Mouse (Mus musculus): ENCODE measurements around the gene Rnf169.
"Not testable (repeated sequence)": the region's sequence is repeated elsewhere in the genome, so short reads cannot be mapped to it uniquely, and the experiment has no call there.

Rnf169 gene

GRCm38 (mm10) chr7:99979546-99980131 lies 609 bp downstream of the Rnf169 start:
- no peak for DNase-seq (ENCODE audit: low read depth, low spot score)

GRCm38 (mm10) chr7:99979081-99979480 lies 1.2 kb downstream of the Rnf169 start:
- no peak for DNase-seq (ENCODE audit: low read depth, low spot score)

GRCm38 (mm10) chr7:99978041-99978440 lies 2.2 kb downstream of the Rnf169 start:
- DNase-seq (ENCODE audit: low read depth, low spot score): no peak

GRCm38 (mm10) chr7:99975819-99976575 lies 4.3 kb downstream of the Rnf169 start:
- no peak for DNase-seq (ENCODE audit: low read depth, low spot score)

DNA sequence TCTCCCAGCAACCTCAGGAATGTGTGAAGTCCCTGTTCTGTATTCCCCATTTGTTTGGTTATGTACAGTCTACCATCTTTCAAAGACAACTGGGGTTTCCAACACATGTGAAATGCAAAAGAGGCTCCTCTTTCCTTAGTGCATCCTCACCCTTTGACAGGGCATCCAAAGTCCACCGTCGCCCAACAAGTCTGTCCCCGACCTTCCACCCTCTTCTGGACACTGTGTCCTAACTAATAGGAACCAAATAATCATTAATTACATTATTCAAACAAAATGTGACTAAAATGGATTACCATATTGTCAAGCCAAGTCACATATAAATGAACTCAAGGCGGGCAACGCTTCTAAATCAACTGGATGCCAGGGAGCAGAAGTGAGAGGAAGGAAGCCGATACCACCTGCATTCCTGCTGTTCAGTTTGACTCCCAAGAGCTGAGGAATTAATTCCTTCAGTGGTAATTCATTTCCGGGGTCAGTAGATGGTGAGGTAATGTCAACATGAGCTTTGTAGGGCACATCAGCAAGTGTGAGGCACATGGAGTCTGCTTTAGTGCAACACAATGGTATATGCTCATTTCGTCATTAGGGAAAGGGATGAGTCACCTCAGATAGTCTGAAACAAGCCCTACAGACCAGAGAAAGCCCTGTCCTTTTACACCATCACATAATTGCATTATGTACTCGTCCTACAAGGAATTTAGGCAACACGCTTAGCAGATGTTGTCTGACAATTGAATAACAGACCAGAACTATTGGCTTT lies 5.9 kb downstream of the Rnf169 start:
- DNase-seq (ENCODE audit: low read depth, low spot score): no peak

DNA sequence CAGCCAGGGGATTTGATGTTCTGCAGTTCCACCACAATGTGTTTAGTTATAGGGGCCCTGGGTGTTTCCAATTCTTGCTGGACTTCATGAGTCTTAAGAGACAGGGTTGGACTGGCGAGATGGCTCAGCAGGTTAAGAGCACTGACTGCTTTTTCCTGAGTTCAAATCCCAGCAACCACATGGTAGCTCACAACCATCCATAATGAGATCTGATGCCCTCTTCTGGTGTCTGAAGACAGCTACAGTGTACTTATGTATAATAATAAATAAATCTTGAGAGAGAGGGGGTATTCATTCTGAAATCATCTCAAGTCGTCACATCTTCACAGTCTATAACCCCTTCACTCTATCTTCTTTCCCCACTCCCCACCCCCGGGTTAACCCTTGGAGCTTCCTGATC lies 7.3 kb downstream of the Rnf169 start:
- not testable (repeated sequence) for DNase-seq (ENCODE audit: low read depth, low spot score)

- DNase-seq (ENCODE audit: low read depth, low spot score): no peak
Observed at GRCm38 (mm10) chr7:99971926-99972325, 8.3 kb downstream of the Rnf169 start.

DNA sequence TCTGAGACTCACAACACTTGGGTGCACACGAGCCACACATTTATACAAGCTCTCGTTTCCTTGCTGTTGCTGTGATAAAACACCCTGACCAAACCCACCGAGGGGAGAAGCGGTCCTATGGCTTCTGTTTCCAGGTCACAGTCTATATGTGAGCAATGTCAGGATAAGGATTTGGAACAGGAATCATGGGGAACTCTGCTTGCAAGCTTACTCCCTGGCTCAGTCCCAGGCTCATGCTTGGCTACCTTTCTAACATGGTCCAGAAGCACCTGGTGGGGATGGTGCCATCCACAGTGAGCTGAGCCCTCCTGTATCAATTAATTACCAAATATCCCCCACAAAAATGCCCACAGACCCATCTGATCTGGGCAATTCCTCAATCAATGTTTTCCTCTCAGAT lies 11.1 kb downstream of the Rnf169 start:
- no peak for DNase-seq (ENCODE audit: low read depth, low spot score)

GRCm38 (mm10) chr7:99966011-99966721 lies 14.1 kb downstream of the Rnf169 start:
- no peak for DNase-seq (ENCODE audit: low read depth, low spot score)

GRCm38 (mm10) chr7:99965020-99965841 lies 15.0 kb downstream of the Rnf169 start:
- no peak for DNase-seq (ENCODE audit: low read depth, low spot score)

DNA sequence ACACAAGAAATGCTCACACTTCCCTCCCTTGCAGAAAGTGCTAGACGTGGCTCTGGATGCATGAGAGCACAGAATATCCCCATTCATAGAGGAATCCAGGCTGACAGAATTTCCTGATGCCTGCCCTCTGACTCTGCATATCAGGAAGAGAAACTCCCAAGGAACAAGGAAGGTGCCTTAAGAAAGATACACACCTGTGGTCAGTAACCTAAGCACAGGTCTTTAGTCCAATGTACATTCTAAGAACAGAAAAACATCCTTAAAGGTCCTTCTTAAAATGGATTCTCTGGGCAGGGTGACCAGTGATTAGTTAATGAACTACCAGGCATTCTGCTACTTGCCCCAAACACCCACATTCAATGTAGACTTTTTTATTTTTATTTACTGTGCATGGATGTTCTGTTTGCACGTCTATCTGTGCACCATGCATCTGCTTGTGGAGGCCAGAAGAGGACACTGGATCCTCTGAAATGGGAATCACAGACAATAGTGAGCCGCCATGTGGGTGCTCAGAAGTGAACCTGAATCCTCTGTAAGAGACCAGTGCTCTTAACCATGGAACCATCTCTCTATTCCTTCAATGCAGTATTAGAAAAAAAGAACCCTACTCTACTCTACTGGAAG lies 16.9 kb downstream of the Rnf169 start:
- DNase-seq (ENCODE audit: low read depth, low spot score): no peak

DNA sequence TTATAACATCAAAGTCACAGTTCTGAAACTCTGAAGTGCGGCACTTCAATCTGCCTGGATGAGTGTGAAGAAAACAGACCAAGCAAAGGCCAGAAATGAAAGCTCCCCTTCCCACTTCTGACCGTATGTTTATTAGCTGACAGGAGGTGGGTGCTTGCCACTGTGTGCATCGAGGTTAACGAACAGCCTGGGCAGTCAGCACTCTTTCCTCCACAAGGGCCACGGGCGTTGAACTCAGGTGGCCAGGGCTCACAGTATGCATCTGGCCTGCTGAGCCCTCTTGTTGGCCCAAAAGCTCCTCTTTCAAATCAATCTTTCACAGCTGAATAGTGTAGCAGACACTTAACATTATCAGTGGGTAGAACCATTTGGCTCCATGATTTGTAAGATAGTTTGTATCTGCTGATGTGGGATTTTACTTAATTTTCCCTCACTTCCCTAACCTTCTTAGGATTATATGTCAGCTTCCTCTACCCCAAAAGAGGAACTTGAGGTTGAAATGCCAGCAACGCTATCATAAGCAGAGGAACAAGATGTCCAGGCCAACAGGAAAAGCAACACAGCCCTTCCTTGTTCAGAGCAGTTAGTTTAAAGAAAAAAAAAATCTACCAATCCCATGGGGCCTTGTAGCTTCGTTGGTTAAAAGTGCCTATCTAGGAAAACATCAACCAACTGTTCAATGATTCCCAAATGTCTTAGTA lies 17.6 kb downstream of the Rnf169 start:
- DNase-seq (ENCODE audit: low read depth, low spot score): no peak

DNA sequence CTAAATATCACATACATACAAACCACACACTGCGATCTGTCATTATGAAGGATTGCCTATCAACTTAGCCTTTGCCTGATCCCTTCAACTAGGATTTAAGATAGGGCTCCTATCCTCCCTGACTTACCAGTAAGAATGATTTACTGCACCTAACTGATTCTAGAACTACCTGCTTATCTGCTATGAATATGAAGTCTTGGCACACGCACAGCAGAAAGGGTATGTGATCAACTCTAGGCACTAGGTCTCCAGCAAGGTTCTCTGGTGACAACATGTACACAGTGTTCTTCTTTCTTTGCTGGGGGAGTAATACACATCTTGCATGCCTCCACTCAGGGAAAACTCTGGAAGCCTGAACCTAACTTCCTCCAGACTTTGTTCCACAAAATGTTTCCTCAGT lies 18.7 kb downstream of the Rnf169 start:
- no peak for DNase-seq (ENCODE audit: low read depth, low spot score)

GRCm38 (mm10) chr7:99960571-99960970 lies 19.7 kb downstream of the Rnf169 start:
- not testable (repeated sequence) for DNase-seq (ENCODE audit: low read depth, low spot score)

DNA sequence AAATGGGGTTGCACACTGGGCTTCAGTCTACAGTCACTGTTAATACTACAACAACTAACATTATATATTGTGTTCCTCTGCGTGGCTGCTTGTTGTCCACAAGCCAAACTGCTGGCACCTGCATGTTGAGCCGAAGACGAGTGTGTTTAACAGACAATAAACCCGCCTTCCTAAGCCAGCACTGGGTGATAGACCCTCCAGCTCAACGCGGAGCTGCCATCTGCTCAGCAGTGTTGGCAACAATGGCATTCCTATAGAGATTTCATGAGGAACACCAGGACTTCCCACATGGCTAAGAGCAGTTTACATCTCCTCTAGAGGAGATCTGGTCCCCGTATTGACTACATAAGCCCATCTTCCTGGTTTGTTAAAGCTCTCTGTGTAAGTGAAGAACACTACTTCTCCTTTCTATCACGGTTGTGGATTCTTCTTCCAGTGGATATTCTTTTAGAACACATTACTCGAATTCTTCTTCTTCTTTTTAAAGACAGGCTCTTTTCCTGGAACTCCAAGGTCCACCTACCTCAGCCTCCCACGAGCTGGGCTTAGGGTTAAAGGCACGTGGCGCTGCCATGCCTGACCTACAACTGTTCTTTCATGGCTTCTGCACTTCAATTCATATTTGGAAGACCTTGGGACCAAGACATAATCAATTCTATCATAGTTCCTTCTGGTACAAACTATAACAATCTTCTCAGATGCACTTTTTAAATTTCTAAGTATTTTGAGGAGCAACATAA lies 22.9 kb downstream of the Rnf169 start:
- DNase-seq (ENCODE audit: low read depth, low spot score): no peak

- no peak for DNase-seq (ENCODE audit: low read depth, low spot score)
Observed at GRCm38 (mm10) chr7:99956095-99956494, 24.2 kb downstream of the Rnf169 start.

DNA sequence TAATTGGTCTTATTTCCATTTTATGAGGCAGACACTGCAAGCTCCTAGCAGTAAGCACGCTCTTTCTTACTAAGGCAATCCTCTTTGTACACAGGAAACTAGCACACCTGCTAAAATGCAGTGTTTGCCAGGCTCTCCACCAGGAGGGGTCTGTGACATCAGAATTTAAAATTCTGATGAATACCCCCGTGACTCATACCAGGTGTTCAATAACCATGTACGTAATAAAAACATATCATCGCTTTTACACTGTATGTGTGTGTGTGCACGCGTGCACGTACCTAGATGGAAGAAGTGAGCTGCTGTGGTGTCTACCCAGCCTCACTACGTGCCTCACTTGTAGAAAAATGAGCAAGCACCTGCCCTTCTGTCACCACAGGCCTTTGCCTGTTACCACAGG lies 26.0 kb downstream of the Rnf169 start:
- no peak for DNase-seq (ENCODE audit: low read depth, low spot score)

DNA sequence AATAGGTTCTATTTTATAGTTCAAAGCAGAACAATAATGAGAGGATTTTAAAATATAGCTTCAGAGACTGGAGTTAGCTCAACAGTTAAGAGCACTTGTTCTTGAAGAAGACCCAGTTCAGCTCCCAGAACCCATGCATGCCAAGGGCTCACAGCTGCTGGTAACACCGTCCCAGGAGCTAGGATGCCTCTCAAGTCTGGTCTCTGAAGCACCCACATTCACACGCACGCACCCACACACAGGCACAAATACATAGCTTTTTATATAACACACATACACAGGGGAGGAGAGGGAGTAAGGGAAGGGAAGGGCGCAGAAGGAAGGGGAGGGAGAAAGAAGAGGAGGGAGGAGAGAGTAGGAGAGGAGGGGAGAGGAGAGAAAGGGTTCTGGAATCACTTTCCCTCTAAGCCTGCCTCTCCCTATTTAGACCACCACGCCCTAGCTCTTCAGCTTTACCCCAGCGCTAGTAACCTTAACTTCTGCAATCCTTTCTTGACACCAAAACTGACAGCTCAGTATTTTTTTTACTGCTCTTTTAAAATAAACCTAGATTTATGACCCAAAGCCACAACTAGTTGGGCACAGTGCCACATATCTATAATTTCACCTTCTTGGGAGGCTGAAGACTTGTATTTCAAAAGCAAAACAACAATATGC lies 26.7 kb downstream of the Rnf169 start:
- DNase-seq (ENCODE audit: low read depth, low spot score): no peak

- no peak for DNase-seq (ENCODE audit: low read depth, low spot score)
Observed at GRCm38 (mm10) chr7:99947329-99947728, 32.9 kb downstream of the Rnf169 start.

All from c-Kit-negative CD71-positive TER-119-positive erythroid progenitor cells, embryonic 14.5 days (primary cell).